Mouse (Mus musculus): ENCODE data around the gene Snap91.

The Snap91 gene

GRCm38 (mm10) chr9:86814340-86814739 is 66.1 kb downstream of the Snap91 start:
- DNase-seq (ENCODE audit: low read depth, low spot score): no peak

GRCm38 (mm10) chr9:86813327-86813726 is 67.1 kb downstream of the Snap91 start:
- no peak for DNase-seq (ENCODE audit: low read depth, low spot score)

DNA sequence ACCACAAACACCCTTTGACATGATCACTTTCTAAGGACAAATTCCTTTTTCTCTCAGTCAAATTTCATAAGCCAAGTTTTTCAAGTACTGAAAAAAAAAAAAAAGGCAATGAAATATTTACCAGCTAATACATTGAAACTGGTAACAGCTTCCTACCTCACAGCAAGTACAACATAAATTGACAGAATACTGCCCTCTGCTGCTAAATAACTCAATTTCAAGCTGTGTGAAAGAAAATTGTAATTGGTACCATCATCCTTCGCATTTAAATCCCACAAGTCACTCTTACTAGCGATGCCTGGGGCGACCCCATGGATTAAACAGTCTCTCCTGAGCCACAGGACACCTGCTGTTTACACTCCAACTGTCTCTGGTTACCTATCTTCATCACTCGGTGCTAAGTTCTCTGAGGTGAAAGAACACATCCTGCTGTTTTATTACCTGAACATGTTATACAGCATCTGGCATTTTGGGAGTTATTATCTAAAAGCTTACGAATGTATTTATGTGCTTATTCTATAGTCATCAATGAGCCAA is 69.7 kb downstream of the Snap91 start:
- no peak for DNase-seq (ENCODE audit: low read depth, low spot score)

DNA sequence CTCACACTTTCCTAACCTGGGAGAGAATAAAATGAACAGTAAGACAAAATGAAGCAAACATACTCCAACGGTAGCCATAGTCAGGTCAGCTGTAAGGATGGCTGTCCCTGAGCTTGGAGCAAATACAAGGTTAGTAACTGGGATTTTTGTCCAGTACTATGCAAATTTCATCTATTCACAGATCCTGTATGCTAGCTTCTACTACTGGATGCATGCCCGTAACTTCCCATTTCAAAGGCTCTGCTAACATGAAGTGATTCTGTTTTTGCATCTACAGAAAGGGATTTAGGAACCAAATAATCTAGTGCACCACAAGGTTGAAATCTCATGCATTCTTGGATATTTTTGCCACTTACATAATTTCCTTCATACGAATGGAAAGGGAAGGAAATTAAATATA is 70.2 kb downstream of the Snap91 start:
- no peak for DNase-seq (ENCODE audit: low read depth, low spot score)

DNA sequence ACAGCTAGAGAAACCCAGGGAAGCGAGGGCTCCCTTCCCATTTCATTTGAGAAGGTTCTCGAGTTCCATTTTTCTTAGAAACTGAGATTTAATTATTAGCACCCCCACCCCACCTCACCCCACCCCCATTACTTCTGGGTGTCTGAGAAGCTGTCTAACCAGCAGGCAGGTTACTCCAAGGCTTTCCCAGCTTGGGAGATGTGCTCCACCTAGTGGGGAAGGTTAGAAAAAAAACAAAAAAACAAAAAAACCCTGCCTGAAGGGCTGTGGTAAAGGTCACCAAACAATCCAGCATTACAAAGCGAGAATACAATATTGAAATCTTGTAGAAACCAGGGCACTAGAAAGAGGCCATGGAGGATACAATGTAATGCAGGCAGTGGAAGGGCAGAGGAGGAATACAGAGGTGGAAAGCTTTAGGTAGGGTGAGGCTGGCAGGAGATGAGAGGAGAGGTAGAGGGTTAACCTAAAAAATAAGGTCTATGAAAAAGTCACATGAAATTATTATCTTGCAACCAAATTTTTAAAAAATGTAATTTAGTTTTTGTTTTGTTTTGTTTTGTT is 79.8 kb downstream of the Snap91 start:
- no peak for DNase-seq (ENCODE audit: low read depth, low spot score)

- DNase-seq (ENCODE audit: low read depth, low spot score): no peak
Observed at GRCm38 (mm10) chr9:86799099-86799498, 81.4 kb downstream of the Snap91 start.

DNA sequence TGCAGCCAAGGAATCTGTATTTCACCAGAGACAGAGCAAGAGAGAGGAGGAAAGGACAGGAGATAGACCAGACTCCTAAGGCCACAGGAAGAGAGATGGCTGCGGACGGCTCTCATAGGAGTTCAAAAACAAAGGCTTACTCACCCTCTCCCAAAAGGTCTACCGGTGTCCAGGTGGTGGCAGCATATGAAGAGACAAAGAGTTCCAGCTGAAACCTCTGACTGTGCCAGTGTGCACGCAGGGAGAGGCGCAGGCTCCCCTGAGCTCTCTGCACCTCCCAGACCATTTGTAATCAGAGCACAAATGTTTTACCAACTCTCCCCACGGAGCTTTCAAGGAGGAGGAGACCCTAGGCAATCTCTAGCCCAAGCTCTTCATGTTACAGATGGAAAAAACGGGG is 81.8 kb downstream of the Snap91 start:
- no peak for DNase-seq (ENCODE audit: low read depth, low spot score)

DNA sequence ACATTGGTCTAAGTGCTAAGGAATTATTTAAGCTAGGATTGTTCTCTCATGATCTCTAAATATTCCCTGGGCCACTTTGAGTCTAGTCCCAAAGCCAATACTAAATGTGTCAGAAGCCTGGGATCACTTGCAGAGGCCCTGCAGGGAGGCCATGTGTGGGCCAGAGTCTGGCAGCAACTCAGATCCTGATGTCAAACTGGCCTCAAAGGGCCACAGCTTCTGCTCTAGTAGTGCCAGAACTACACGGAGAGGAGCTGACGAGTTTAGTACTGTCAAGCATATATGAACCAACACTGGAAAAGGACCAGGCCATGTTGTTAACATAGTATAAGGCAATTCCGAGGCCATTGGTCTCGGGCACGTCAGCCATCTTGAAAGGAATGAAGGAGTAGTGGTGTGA is 82.3 kb downstream of the Snap91 start:
- DNase-seq (ENCODE audit: low read depth, low spot score): no peak

GRCm38 (mm10) chr9:86797553-86797952 is 82.9 kb downstream of the Snap91 start:
- DNase-seq (ENCODE audit: low read depth, low spot score): no peak

DNA sequence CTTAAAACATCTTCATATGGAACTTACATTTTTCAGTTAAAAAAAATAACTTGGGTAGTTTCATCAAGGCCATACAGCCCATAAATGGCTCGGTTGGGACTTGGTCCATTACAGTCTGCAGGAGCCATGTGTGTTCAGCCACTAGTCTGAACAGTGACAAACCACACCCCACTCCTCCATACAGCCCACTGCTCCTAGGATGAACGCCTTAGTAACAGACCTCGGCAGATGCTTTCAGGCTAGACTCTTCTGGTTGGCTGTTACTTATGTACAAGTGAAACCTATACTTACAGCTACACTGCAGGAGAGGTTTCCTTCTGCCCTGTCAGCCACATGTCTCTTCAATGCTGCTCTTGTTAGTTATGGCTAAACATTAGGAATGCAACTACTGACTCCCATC is 85.2 kb downstream of the Snap91 start:
- DNase-seq (ENCODE audit: low read depth, low spot score): no peak

DNA sequence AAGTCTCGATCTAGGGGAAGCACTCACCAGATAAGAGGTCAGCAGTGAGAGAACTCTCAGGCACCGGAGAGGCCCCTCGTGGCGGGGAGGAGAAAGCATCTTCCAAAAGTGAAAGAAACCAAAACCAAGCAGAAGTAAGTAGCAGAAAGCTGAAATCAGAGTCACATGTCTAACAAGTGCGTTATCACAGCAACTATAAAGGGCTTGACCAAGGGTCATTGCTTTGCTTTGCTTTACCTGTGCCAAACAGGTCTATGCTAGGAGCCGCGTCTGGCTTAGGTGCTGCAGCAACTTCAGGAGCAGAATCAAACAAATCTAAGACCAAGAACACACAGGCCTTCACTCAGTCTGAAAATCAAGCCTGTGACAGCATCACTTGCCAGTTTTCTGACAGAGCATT is 88.5 kb downstream of the Snap91 start:
- DNase-seq (ENCODE audit: low read depth, low spot score): no peak

DNA sequence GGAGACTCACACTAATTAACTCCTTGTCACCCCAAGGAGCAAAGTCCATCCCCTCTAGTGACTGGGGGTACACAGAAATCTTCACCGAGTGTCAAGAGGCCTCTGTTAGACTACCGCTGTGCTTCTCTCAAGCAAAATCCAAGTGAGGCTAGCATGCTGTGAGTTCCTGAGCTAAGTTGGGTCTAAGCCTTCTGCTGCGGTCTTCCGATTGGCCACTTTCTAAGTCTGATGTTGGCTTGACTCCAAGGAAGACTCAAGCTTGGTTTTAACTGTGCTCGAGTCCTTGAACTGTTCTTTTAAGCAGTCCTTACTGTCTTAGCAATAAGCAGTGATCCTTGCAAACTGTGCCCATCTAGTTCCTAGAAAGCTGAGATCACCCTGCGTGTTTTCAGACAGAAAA is 91.3 kb downstream of the Snap91 start:
- DNase-seq (ENCODE audit: low read depth, low spot score): no peak

GRCm38 (mm10) chr9:86782836-86783235 is 97.6 kb downstream of the Snap91 start:
- DNase-seq (ENCODE audit: low read depth, low spot score): no peak

- no peak for DNase-seq (ENCODE audit: low read depth, low spot score)
Observed at GRCm38 (mm10) chr9:86781426-86781825, 99.0 kb downstream of the Snap91 start.

- no peak for DNase-seq (ENCODE audit: low read depth, low spot score)
Observed at GRCm38 (mm10) chr9:86778212-86778611, 102.2 kb downstream of the Snap91 start.

DNA sequence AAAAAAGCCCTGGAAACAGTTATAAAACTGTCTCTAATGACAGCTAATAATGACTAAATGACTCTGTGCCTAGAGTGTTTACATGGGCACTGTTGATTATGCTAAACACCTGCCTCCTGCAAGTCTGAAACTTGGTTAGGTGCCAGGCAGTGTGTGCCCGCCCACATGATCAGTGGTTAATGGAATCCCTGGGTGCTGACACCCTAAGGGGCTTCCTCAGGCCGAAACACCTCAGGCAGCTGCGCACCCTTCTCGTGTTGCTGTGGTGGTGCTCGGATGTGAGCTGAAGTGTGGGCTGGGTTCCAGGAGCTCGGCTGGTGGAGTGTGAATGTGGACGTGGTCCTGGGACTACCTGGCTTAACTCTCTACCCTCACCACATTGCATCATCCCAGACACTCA is 103.1 kb downstream of the Snap91 start:
- DNase-seq (ENCODE audit: low read depth, low spot score): no peak

GRCm38 (mm10) chr9:86775374-86775773 is 105.1 kb downstream of the Snap91 start:
- no peak for DNase-seq (ENCODE audit: low read depth, low spot score)

- DNase-seq (ENCODE audit: low read depth, low spot score): no peak
Observed at GRCm38 (mm10) chr9:86773996-86774395, 106.5 kb downstream of the Snap91 start.

- no peak for DNase-seq (ENCODE audit: low read depth, low spot score)
Observed at GRCm38 (mm10) chr9:86772897-86773296, 107.6 kb downstream of the Snap91 start.

DNA sequence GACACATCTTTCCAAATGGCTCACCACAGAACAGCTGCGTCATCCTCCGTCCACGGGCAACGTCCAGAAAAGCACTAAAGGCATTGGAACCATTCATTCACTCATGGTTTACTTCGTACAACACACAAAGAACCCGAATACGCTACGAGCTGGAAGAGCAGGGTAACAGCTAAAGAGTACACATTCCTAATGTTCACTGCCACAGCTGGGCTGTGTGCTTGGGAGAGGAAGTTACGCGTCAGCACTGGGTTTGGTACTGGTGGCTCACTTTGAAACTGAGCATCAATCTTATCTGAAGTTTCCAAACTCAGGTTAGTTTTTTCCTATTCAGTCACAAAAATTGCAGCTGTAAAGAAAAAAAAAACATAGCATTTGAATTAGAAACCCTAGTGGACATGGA is 113.5 kb downstream of the Snap91 start:
- no peak for DNase-seq (ENCODE audit: low read depth, low spot score)

- no peak for DNase-seq (ENCODE audit: low read depth, low spot score)
Observed at GRCm38 (mm10) chr9:86764002-86764401, 116.5 kb downstream of the Snap91 start.

DNA sequence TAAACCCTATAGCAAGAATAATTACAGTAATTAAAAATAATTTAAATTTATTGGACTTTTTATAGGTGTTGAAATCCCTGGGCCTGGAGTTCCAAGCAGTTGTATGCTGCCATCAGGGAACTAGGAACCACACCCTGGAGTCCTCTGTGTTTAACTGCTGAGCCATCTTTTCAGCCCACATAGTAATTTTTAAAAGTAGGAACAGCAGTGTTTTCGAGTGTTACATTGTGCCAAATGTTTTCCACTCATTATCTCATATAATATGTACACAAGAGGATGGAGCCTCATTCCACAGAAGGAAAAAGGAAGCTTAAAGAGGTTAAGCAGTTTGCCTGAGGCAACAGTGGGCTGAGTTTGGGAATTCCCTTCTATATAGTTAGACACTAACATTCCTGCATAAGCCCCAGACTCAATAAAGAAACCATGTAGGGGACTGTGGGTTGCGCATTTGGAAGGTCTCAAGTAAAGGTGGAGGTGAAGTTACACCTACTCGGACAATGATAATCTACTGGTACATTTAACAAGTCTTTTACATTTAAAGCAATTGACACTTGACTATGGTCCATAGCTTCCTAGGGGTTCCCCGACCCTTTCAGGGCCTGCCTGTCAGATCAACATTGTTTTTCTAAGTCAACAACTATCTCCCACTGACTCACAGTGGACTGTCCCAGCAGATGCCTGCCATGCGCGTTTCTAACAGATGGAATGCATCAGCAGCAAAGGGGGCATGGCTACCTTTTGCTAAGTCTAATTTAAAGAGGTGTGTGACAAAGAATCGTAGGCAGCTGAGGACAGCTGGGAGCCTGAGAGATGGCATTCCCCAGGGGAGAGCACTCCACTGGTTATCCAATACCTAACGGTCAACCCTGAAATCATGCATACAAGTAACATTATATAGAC is 117.7 kb downstream of the Snap91 start:
- DNase-seq (ENCODE audit: low read depth, low spot score): no peak

Data from retina, adult 2 months (tissue).